Mouse (Mus musculus): Measurements from ENCODE around the gene Slc10a6. TPM values are rescaled to one million over a fixed set of nuclear protein-coding genes. Genes with fewer than 3 reads are reported as not detected.

The Slc10a6 gene
- total RNA-seq, 2 experiments from 2014 or later, result not detected

DNA sequence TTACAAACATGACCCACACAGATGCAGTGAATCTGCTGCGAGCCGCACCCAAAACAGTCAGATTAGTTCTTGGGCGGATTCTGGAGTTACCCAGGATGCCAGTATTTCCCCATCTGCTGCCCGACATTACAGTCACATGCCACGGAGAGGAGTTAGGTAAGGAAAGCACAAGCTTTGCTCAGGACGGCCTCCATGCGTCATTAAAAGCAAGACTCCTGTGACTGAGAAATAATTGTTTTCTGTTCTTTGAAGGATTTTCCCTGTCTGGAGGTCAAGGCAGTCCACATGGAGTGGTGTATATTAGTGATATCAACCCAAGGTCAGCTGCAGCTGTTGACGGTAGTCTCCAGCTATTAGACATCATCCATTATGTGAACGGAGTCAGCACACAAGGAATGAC, 59.8 kb downstream of the Slc10a6 start:
- no peak for ATAC-seq (replicated peaks; ENCODE audit: low FRiP score, poor library complexity, severe bottlenecking)

GRCm38 (mm10) chr5:103568034-103568433, 61.2 kb downstream of the Slc10a6 start:
- ATAC-seq (replicated peaks; ENCODE audit: low FRiP score, poor library complexity, severe bottlenecking), result no peak

DNA sequence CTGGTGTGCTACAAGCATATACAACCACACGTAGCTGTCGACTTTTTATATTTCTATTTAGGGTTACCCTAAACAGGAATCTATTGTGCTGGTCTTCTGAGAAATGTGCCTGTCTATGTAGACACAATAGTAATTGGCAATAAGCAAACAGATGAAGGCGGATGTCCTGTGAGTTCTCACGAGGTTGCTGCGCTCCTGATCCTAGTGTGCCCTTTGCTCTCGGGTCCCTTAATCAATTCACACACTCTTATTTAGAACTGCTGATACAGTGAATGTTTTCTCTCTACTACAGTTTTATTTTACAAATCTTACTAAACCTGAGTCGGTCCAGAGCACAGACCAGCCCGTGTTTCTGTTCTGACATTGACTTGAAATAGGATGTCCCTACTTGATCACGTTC, 68.7 kb downstream of the Slc10a6 start:
- no peak for ATAC-seq (replicated peaks; ENCODE audit: low FRiP score, poor library complexity, severe bottlenecking)

Other genes starting within 250 kb of the Slc10a6 start
- gene Ptpn13, start 204.2 kb downstream of the Slc10a6 start, total RNA-seq (2015; ENCODE audit: low replicate concordance), result 0.96 and 1.0 TPM in 2 replicates
- 0.28 and 1.8 TPM in 2 replicates for gene Ptpn13, start 204.2 kb downstream of the Slc10a6 start, total RNA-seq (2017; ENCODE audit: low replicate concordance)
- gene 1700016H13Rik, start 26.6 kb upstream of the Slc10a6 start, total RNA-seq (2015; ENCODE audit: low replicate concordance), result not detected in 2 replicates
- not detected in 2 replicates for gene 1700016H13Rik, start 26.6 kb upstream of the Slc10a6 start, total RNA-seq (2017; ENCODE audit: low replicate concordance)
- 262 and 340 TPM in 2 replicates for gene Aff1, start 63.0 kb upstream of the Slc10a6 start, total RNA-seq (2015; ENCODE audit: low replicate concordance)
- 184 and 253 TPM in 2 replicates for gene Aff1, start 63.0 kb upstream of the Slc10a6 start, total RNA-seq (2017; ENCODE audit: low replicate concordance)

Data from erythroblast, adult 5-6 weeks (primary cell).